Mouse (Mus musculus) stomach, embryonic 14.5 days (tissue): ENCODE data around the gene Ppp2r2c. TPM values are rescaled to one million over a fixed set of nuclear protein-coding genes. Genes with fewer than 3 reads are reported as not detected.

Experiments used
- ATAC-seq: fragments of 200-750 bp; cut with Nextera tagmentation; 2 replicates; pipeline ENCODE4 v1.8.0; 2017; ENCODE audit warnings: low read depth, moderate TSS enrichment; ENCODE audit not compliant: insufficient number of reproducible peaks, insufficient read depth, low FRiP score
- H3K27ac ChIP-seq: fragments of 300-500 bp; sonication (generic); 2 replicates; pipeline ENCODE4 v1.5.1; 2014; ENCODE audit warnings: mild to moderate bottlenecking, low read length, moderate library complexity, mixed read lengths
- H3K27me3 ChIP-seq: fragments of 300-500 bp; sonication (generic); 2 replicates; pipeline ENCODE4 v1.6.1; 2014; ENCODE audit warnings: low read length, control low read depth, mixed read lengths; ENCODE audit not compliant: control insufficient read depth, insufficient read depth
- H3K36me3 ChIP-seq: fragments of 300-500 bp; sonication (generic); 2 replicates; pipeline ENCODE4 v1.6.1; 2014; ENCODE audit warnings: mild to moderate bottlenecking, control low read depth, low read length, moderate library complexity, mixed read lengths; ENCODE audit not compliant: control insufficient read depth, insufficient read depth
- H3K4me1 ChIP-seq: fragments of 300-500 bp; sonication (generic); 2 replicates; pipeline ENCODE4 v1.6.1; 2014; ENCODE audit warnings: low read length, control low read depth, mixed read lengths; ENCODE audit not compliant: control insufficient read depth, insufficient read depth
- H3K4me2 ChIP-seq: fragments of 300-500 bp; sonication (generic); replicated peaks from 2 replicates; pipeline ENCODE4 v1.6.1; 2014; ENCODE audit warnings: low read depth, low read length, control low read depth
- H3K4me3 ChIP-seq: fragments of 300-500 bp; sonication (generic); 2 replicates; pipeline ENCODE4 v1.5.1; 2014; ENCODE audit warnings: low read depth, low read length, control low read depth
- H3K9ac ChIP-seq: fragments of 300-500 bp; sonication (generic); replicated peaks from 2 replicates; pipeline ENCODE4 v1.6.1; 2014; ENCODE audit warnings: low read depth, mild to moderate bottlenecking, control low read depth, low read length, moderate library complexity, mixed read lengths
- H3K9me3 ChIP-seq: fragments of 300-500 bp; sonication (generic); 2 replicates; pipeline ENCODE4 v1.6.1; 2016; ENCODE audit warnings: low read depth, low read length, control low read depth; ENCODE audit not compliant: control insufficient read depth
- WGBS: fragments of 180-500 bp; shearing (Covaris S2); extraction: QIAGEN DNeasy Blood & Tissue Kit; methylation state at CpG from one replicate; pipeline ENCODE4 v1.1.7; 2014; 5-methylcytosine and 5-hydroxymethylcytosine counted together
- polyA plus RNA-seq: library from polyadenylated mRNA; unstranded; fragments of >200 nt; fragmentation: Nextera tagmentation; extraction: Ambion mirVana; gene quantifications from 2 replicates; pipeline ENCODE4 v1.2.1, GENCODE M21; 2014

The Ppp2r2c gene
- polyA plus RNA-seq, 1 experiment from 2014 or later, result 1.0 TPM

DNA sequence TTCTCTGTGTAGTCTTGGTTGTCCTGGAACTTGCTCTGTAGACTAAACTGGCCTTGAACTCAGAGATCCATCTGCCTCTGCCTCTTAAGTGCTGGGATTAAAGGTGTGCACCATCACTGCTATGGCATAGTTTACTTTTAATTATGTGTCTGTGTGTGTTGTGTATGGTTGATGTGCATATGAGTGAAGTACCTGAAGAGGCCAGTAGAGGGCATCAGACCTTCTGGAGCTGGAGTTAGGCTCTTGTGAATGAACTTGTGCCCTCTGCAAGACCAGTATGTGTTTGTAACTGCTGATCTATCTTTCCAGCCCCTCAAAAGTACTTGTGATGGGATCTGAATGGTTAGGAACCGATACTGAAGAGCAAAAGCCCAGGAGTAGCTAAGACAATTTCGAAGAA is 7.2 kb upstream of the Ppp2r2c start:
- no peaks in the 10 kb centered on the region for H3K4me1 ChIP-seq
- 89% methylated on average over 2 of the region's 2 CpGs for WGBS

DNA sequence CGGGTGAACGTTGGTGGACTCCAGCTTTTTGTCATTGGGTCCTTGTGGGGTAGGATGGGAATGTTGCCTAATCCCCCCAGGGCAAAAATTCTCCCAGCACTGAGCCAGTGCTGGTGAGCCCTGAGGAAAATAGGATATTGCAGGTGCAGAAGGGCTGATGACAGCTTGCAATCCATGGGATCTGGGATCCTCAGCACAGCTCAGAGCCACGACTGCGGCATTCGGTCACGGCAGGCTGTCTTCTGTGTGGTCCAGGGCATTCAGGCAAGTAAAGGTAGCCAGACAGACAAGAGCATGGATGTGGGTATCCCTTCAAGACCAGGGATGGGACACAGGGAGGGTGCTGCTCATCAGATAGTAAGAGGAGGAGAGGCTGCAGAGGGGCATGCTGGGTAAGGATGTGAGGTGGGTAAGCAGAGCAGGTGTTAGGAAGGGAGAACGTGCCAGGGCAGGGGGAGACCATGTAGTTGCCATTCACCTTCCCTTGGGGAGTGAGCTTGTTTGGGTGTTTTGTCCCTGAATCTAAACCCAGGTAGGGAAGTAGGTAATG is 1.5 kb upstream of the Ppp2r2c start:
- Histone ChIP-seq H3K27me3 (peaks cover 57% of the 10 kb centered on the region), H3K4me2 (no peak overlapping the region), H3K9me3 (no peaks in the 10 kb centered on the region; the same call in 1 of the 2 replicates), H3K9ac (no peak overlapping the region), H3K27ac (no peak overlapping the region), H3K36me3 (no peaks in the 10 kb centered on the region), H3K4me3 (no peak overlapping the region), H3K4me1 (peaks cover 7% of the 10 kb centered on the region; the same call in 1 of the 2 replicates)
- 65% methylated on average over 7 of the region's 7 CpGs for WGBS
- no peak for ATAC-seq

More for the DNA sequence above, 7.2 kb upstream of the Ppp2r2c start:
- no peak overlapping the region for H3K4me3 ChIP-seq
- ATAC-seq, result no peak
- no peak overlapping the region for H3K9ac ChIP-seq
- peaks cover 3% of the 10 kb centered on the region; the same call in 1 of the 2 replicates for H3K27me3 ChIP-seq
- H3K9me3 ChIP-seq, result no peaks in the 10 kb centered on the region
- no peaks in the 10 kb centered on the region for H3K36me3 ChIP-seq
- no peak overlapping the region for H3K27ac ChIP-seq
- H3K4me2 ChIP-seq, result no peak overlapping the region

DNA sequence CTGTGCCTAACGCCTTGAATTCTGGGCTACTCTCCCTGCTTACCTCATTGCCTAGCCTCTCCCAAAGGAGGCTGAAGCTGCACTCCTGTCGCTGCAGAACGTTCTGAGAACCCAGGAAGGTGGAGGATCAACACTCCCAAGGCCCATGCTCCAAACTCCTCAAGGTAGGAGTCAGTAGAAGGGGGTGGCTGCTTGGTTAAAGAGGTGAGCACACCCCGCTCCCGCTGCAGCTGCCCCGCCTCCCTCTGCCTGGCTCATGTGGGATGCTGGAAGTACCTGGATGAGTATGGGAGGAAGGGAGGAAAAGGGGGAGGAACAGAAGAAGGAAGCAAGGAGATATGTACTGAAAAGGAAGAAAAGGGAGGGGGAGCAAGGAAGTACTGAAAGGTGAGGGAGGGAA is 752 bp upstream of the Ppp2r2c start:
- no peaks in the 10 kb centered on the region for H3K36me3 ChIP-seq
- no peaks in the 10 kb centered on the region; the same call in 1 of the 2 replicates for H3K9me3 ChIP-seq
- peaks cover 64% of the 10 kb centered on the region for H3K27me3 ChIP-seq
- 4% methylated on average over 6 of the region's 6 CpGs for WGBS
- peaks cover 7% of the 10 kb centered on the region; the same call in 1 of the 2 replicates for H3K4me1 ChIP-seq
- no peak for ATAC-seq
- no peak overlapping the region for H3K4me2 ChIP-seq
- H3K4me3 ChIP-seq, result no peak overlapping the region
- H3K27ac ChIP-seq, result no peak overlapping the region
- no peak overlapping the region for H3K9ac ChIP-seq

DNA sequence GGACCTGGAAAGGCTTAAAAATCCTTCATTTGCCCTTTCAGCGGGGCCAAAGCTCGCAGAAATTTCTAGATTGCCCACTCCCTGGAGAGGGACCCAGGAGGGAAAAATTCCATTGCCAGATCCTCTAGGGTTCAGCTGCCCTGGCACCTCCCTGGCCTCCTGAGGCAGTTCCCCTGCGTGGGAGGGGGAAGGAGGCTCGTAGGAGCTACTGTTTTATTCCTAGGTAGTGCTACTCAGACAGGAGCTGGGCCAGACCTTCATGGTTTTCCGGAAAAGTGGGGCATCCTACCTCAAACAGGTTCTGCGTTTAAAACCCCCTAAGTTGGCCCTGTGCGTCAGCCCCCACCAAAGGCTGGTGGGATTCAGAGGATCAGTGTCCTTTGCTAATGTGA is 869 bp downstream of the Ppp2r2c start:
- Histone ChIP-seq H3K4me3 (peak overlapping the region; percentile 33), H3K4me2 (0 out of 2 replicates have a peak overlapping the region, but pooled peaks have one; percentile 67), H3K4me1 (peaks cover 7% of the 10 kb centered on the region; the same call in 1 of the 2 replicates), H3K9ac (no peak overlapping the region), H3K9me3 (no peaks in the 10 kb centered on the region; the same call in 1 of the 2 replicates), H3K27me3 (peaks cover 68% of the 10 kb centered on the region), H3K36me3 (no peaks in the 10 kb centered on the region), H3K27ac (no peak overlapping the region)
- ATAC-seq, result no peak
- WGBS, result 2% methylated on average over 7 of the region's 7 CpGs

DNA sequence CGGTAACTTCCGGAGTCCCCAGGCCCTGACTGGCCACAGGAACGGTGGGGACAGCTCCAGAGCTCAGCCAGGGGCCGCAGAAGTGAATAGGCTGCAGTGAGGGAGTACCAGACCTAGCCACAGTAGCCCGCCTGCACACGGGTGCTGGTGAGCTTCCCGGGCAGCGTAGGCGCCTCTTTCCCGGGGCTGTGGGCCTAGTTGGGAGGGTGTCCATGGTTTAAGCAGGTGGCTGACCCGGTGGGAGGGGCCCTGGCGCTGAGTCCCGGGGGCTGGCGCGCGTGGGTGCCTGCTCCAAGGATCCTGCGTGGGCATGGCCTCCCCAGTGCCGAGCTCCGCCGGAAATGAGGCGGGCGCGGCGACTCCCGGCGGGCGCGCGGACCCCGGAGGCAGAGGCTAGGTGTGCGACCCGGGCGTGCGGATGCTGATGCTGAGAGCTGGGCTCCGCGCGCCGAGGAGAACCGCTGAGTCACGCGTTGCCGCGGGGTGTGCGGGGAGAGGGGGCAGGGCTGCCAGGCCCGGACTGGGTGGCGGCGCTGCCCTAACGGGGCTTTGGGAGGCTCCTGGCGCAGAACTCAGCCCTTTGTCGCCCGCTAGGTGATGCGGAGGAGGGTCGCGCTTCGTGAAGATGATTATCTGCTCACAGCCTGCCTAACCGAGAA is 1.4 kb downstream of the Ppp2r2c start:
- Histone ChIP-seq H3K27ac (no peak overlapping the region), H3K27me3 (peaks cover 68% of the 10 kb centered on the region), H3K4me3 (peak overlapping the region; percentile 33), H3K4me1 (peaks cover 7% of the 10 kb centered on the region; the same call in 1 of the 2 replicates), H3K4me2 (peak overlapping the region; percentile 35), H3K9me3 (no peaks in the 10 kb centered on the region; the same call in 1 of the 2 replicates), H3K9ac (no peak overlapping the region), H3K36me3 (no peaks in the 10 kb centered on the region)
- no peak for ATAC-seq
- 1% methylated on average over 55 of the region's 56 CpGs for WGBS

DNA sequence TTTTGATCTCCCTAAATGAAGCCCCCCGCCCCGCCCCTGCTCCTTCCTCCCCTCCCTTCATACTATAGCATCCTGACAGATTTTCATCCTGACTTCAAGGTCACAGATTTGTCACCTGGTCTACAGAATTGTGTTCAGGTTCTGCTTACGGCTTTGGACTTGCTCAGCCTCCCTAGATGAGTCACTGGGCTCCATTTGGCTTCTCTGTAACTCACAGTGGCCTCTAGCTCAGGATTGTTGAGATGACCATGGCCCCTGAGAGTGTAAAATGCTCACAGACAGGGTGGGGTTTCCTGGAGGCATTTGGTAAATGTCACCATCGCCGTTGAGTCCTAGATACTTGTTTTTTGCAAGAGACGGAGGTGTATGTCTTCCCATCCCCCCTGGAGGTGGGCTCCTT is 2.6 kb downstream of the Ppp2r2c start:
- Histone ChIP-seq H3K36me3 (no peaks in the 10 kb centered on the region), H3K4me1 (peaks cover 7% of the 10 kb centered on the region; the same call in 1 of the 2 replicates), H3K27me3 (peaks cover 66% of the 10 kb centered on the region), H3K27ac (no peak overlapping the region), H3K9me3 (no peaks in the 10 kb centered on the region; the same call in 1 of the 2 replicates), H3K4me3 (no peak overlapping the region), H3K4me2 (no peak overlapping the region), H3K9ac (no peak overlapping the region)
- ATAC-seq, result no peak
- 78% methylated on average over 6 of the region's 6 CpGs for WGBS

DNA sequence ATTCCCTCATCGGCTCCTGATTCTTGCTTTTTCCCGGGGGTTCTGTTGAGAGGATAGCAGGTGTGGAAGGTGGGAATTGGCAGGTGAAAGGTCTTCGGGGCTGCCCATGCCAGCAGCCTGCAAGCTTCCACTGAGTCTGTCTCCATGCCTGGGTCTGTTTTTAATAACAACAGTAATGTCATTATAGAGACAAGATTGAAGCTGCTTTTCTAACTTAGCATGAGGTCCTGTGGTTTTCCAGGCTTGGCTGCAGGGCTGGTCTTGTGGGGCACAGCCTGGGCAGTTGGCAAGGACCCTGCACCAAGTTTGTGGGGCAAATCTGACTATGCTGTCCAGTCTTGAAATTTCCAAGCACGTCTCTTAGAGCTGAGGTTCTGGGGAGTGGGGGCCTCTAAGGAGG is 7.6 kb downstream of the Ppp2r2c start:
- Histone ChIP-seq H3K27ac (no peak overlapping the region), H3K4me2 (no peak overlapping the region), H3K4me3 (no peak overlapping the region), H3K36me3 (no peaks in the 10 kb centered on the region), H3K27me3 (peaks cover 17% of the 10 kb centered on the region), H3K9me3 (no peaks in the 10 kb centered on the region; the same call in 1 of the 2 replicates), H3K4me1 (no peaks in the 10 kb centered on the region), H3K9ac (no peak overlapping the region)
- no peak for ATAC-seq
- WGBS, result 74% methylated on average over 4 of the region's 4 CpGs

DNA sequence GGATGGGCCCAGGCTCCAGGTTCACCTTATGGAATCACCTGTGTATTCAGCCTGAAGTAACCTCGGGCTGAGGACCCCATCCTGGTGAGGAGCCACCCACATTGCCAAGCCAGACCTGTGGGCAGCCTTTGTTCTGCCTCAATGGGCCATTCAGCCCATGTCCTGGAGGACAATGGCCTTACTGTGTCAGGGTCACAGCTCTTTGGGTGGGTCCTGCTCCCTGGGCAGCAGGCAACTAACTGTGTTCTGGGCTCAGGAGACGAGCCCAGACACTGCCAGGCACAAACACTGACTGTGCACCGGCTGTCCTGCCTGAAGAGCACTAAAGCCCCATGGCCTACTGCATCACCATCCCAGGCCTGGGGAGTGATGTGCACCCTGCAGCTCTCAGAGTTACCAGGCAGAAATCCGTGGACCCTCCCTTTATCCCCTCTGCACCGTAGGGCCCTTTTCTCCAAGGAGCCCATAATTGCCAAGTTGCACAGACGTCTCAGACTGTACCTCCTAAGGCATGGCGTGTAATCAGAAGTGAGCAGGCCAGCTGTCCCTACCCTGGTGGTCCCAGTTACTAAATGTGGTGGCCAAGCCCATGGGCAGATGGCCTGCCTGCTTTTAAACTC is 8.6 kb downstream of the Ppp2r2c start:
- Histone ChIP-seq H3K27me3 (peaks cover 10% of the 10 kb centered on the region; the same call in 1 of the 2 replicates), H3K4me3 (no peak overlapping the region), H3K9me3 (no peaks in the 10 kb centered on the region; the same call in 1 of the 2 replicates), H3K9ac (no peak overlapping the region), H3K4me1 (no peaks in the 10 kb centered on the region), H3K36me3 (no peaks in the 10 kb centered on the region), H3K4me2 (no peak overlapping the region), H3K27ac (no peak overlapping the region)
- no peak for ATAC-seq
- WGBS, result 70% methylated on average over 7 of the region's 7 CpGs
